Mouse (Mus musculus) neural tube, embryonic 14.5 days (tissue): ENCODE results near the gene Cand2. TPM values are rescaled to one million over a fixed set of nuclear protein-coding genes. Genes with fewer than 3 reads are reported as not detected.

Experiments used
- ATAC-seq: fragments of 200-750 bp; cut with Nextera tagmentation; 2 replicates; pipeline ENCODE4 v1.8.0; 2017; ENCODE audit warnings: low read depth, mild to moderate bottlenecking, moderate TSS enrichment, moderate library complexity
- H3K27ac ChIP-seq: fragments of 300-500 bp; sonication (generic); 2 replicates; pipeline ENCODE4 v1.5.1; 2014; ENCODE audit warnings: low read depth, mild to moderate bottlenecking, control low read depth, low read length, moderate library complexity, mixed read lengths
- H3K27me3 ChIP-seq: fragments of 300-500 bp; sonication (generic); 2 replicates; pipeline ENCODE4 v1.6.1; 2014; ENCODE audit warnings: low read length; ENCODE audit not compliant: control insufficient read depth, insufficient read depth
- H3K36me3 ChIP-seq: fragments of 300-500 bp; sonication (generic); 2 replicates; pipeline ENCODE4 v1.6.1; 2014; ENCODE audit warnings: low read length, mixed read lengths; ENCODE audit not compliant: control insufficient read depth, insufficient read depth
- H3K4me1 ChIP-seq: fragments of 300-500 bp; sonication (generic); 2 replicates; pipeline ENCODE4 v1.6.1; 2014; ENCODE audit warnings: low read length; ENCODE audit not compliant: control insufficient read depth, insufficient read depth
- H3K4me2 ChIP-seq: fragments of 300-500 bp; sonication (generic); 2 replicates; pipeline ENCODE4 v1.6.1; 2014; ENCODE audit warnings: mild to moderate bottlenecking, low read depth, low read length, control low read depth
- H3K4me3 ChIP-seq: fragments of 300-500 bp; sonication (generic); 2 replicates; pipeline ENCODE4 v1.5.1; 2014; ENCODE audit warnings: low read depth, low read length, control low read depth, mixed read lengths
- H3K9ac ChIP-seq: fragments of 300-500 bp; sonication (generic); replicated peaks from 2 replicates; pipeline ENCODE4 v1.6.1; 2014; ENCODE audit warnings: low read depth, mild to moderate bottlenecking, control low read depth, low read length, mixed read lengths
- H3K9me3 ChIP-seq: fragments of 300-500 bp; sonication (generic); 2 replicates; pipeline ENCODE4 v1.6.1; 2016; ENCODE audit warnings: low read length; ENCODE audit not compliant: control insufficient read depth
- WGBS: fragments of 180-500 bp; shearing (Covaris S2); extraction: QIAGEN DNeasy Blood & Tissue Kit; methylation state at CpG from one replicate; pipeline ENCODE4 v1.1.7; 2014; 5-methylcytosine and 5-hydroxymethylcytosine counted together
- polyA plus RNA-seq: library from polyadenylated mRNA; unstranded; fragments of >200 nt; fragmentation: Nextera tagmentation; extraction: Ambion mirVana; gene quantifications from 2 replicates; pipeline ENCODE4 v1.2.1, GENCODE M21; 2014

Gene Cand2
- polyA plus RNA-seq, 1 experiment from 2014 or later, result 8.3 TPM

GRCm38 (mm10) chr6:115770059-115770670, 4.2 kb upstream of the Cand2 start:
- WGBS, result 83% methylated on average over 20 of the region's 20 CpGs
- no peak for ATAC-seq
- H3K4me1 ChIP-seq, result peaks cover 3% of the 10 kb centered on the region
- no peak overlapping the region for H3K4me2 ChIP-seq
- H3K9ac ChIP-seq, result no peak overlapping the region
- no peak overlapping the region for H3K27ac ChIP-seq
- H3K36me3 ChIP-seq, result no peaks in the 10 kb centered on the region
- no peak overlapping the region for H3K4me3 ChIP-seq
- no peaks in the 10 kb centered on the region for H3K9me3 ChIP-seq
- no peaks in the 10 kb centered on the region for H3K27me3 ChIP-seq

- H3K27ac ChIP-seq, result no peak overlapping the region
- no peaks in the 10 kb centered on the region for H3K36me3 ChIP-seq
- H3K27me3 ChIP-seq, result no peaks in the 10 kb centered on the region
- H3K4me2 ChIP-seq, result no peak overlapping the region
- no peak overlapping the region for H3K9ac ChIP-seq
- peaks cover 10% of the 10 kb centered on the region for H3K4me1 ChIP-seq
- H3K9me3 ChIP-seq, result no peaks in the 10 kb centered on the region
- no peak for ATAC-seq
- 73% methylated on average over 4 of the region's 4 CpGs for WGBS
- H3K4me3 ChIP-seq, result no peak overlapping the region
These were observed 3.5 kb upstream of the Cand2 start for GRCm38 (mm10) chr6:115770852-115771251.

GRCm38 (mm10) chr6:115772201-115772600, 2.1 kb upstream of the Cand2 start:
- H3K9me3 ChIP-seq, result no peaks in the 10 kb centered on the region
- no peak overlapping the region for H3K9ac ChIP-seq
- H3K4me1 ChIP-seq, result peaks cover 21% of the 10 kb centered on the region
- no peaks in the 10 kb centered on the region for H3K27me3 ChIP-seq
- 81% methylated on average over 6 of the region's 6 CpGs for WGBS
- H3K4me2 ChIP-seq, result no peak overlapping the region
- H3K27ac ChIP-seq, result no peak overlapping the region
- no peaks in the 10 kb centered on the region for H3K36me3 ChIP-seq
- no peak for ATAC-seq
- H3K4me3 ChIP-seq, result no peak overlapping the region

- Histone ChIP-seq H3K27ac (no peak overlapping the region), H3K9me3 (no peaks in the 10 kb centered on the region), H3K4me3 (no peak overlapping the region), H3K27me3 (no peaks in the 10 kb centered on the region), H3K36me3 (no peaks in the 10 kb centered on the region), H3K4me2 (no peak overlapping the region), H3K9ac (no peak overlapping the region), H3K4me1 (peaks cover 21% of the 10 kb centered on the region)
- 78% methylated on average over 1 of the region's 1 CpGs for WGBS
- ATAC-seq, result no peak
These were observed 1.7 kb upstream of the Cand2 start for GRCm38 (mm10) chr6:115772604-115773003.

- 2% methylated on average over 13 of the region's 14 CpGs for WGBS
- Histone ChIP-seq H3K36me3 (no peaks in the 10 kb centered on the region), H3K4me3 (peak overlapping the region; percentile 75), H3K9ac (no peak overlapping the region), H3K4me2 (peak overlapping the region; percentile 91), H3K27me3 (no peaks in the 10 kb centered on the region), H3K27ac (0 out of 2 replicates have a peak overlapping the region, but pooled peaks have one; percentile 55), H3K9me3 (no peaks in the 10 kb centered on the region), H3K4me1 (peaks cover 21% of the 10 kb centered on the region)
- peak; percentile 81; the same call in 1 of the 2 replicates for ATAC-seq
These were observed 348 bp upstream of the Cand2 start for GRCm38 (mm10) chr6:115773966-115774413.

GRCm38 (mm10) chr6:115775838-115776237, 1.5 kb downstream of the Cand2 start:
- ATAC-seq, result no peak
- H3K4me3 ChIP-seq, result peak overlapping the region; percentile 75
- H3K4me1 ChIP-seq, result peaks cover 21% of the 10 kb centered on the region
- WGBS, result 55% methylated on average over 3 of the region's 3 CpGs
- no peaks in the 10 kb centered on the region for H3K9me3 ChIP-seq
- peak overlapping the region; percentile 91 for H3K4me2 ChIP-seq
- no peaks in the 10 kb centered on the region for H3K27me3 ChIP-seq
- peaks cover 5% of the 10 kb centered on the region; the same call in 1 of the 2 replicates for H3K36me3 ChIP-seq
- no peak overlapping the region for H3K9ac ChIP-seq
- H3K27ac ChIP-seq, result no peak overlapping the region

- peak overlapping the region; percentile 91 for H3K4me2 ChIP-seq
- no peaks in the 10 kb centered on the region for H3K27me3 ChIP-seq
- peak overlapping the region; percentile 75; the same call in 1 of the 2 replicates for H3K4me3 ChIP-seq
- no peak overlapping the region for H3K27ac ChIP-seq
- ATAC-seq, result no peak
- H3K36me3 ChIP-seq, result peaks cover 5% of the 10 kb centered on the region; the same call in 1 of the 2 replicates
- 71% methylated on average over 9 of the region's 9 CpGs for WGBS
- H3K9me3 ChIP-seq, result no peaks in the 10 kb centered on the region
- no peak overlapping the region for H3K9ac ChIP-seq
- H3K4me1 ChIP-seq, result peaks cover 21% of the 10 kb centered on the region
These were observed 2.0 kb downstream of the Cand2 start for GRCm38 (mm10) chr6:115776363-115776762.

- H3K9ac ChIP-seq, result no peak overlapping the region
- H3K4me1 ChIP-seq, result no peaks in the 10 kb centered on the region
- H3K27me3 ChIP-seq, result no peaks in the 10 kb centered on the region
- ATAC-seq, result no peak
- H3K9me3 ChIP-seq, result no peaks in the 10 kb centered on the region
- no peak overlapping the region for H3K27ac ChIP-seq
- WGBS, result 97% methylated on average over 3 of the region's 3 CpGs
- H3K4me2 ChIP-seq, result no peak overlapping the region
- peaks cover 60% of the 10 kb centered on the region for H3K36me3 ChIP-seq
- H3K4me3 ChIP-seq, result no peak overlapping the region
These were observed 8.4 kb downstream of the Cand2 start for GRCm38 (mm10) chr6:115782781-115783180.

GRCm38 (mm10) chr6:115791016-115791415, 16.7 kb downstream of the Cand2 start:
- 89% methylated on average over 10 of the region's 10 CpGs for WGBS
- peaks cover 76% of the 10 kb centered on the region for H3K36me3 ChIP-seq
- H3K4me2 ChIP-seq, result no peak overlapping the region
- H3K4me1 ChIP-seq, result no peaks in the 10 kb centered on the region
- no peak overlapping the region for H3K27ac ChIP-seq
- ATAC-seq, result no peak
- no peak overlapping the region for H3K4me3 ChIP-seq
- no peaks in the 10 kb centered on the region for H3K9me3 ChIP-seq
- H3K9ac ChIP-seq, result no peak overlapping the region
- no peaks in the 10 kb centered on the region for H3K27me3 ChIP-seq
